Mouse (Mus musculus) monocyte, adult 5-6 weeks (primary cell): ENCODE measurements around the gene H2-Q7. TPM values are rescaled to one million over a fixed set of nuclear protein-coding genes. Genes with fewer than 3 reads are reported as not detected.
A peak's percentile ranks its signal among the peaks of the same experiment; 100 is the strongest.
"Not testable (repeated sequence)": the region's sequence is repeated elsewhere in the genome, so short reads cannot be mapped to it uniquely, and the experiment has no call there.

Experiments used
- ATAC-seq: fragments of 153-309, 156-312 bp; replicated peaks from 2 replicates; pipeline ENCODE4 v1.8.0; 2017; ENCODE audit warnings: mild to moderate bottlenecking; ENCODE audit not compliant: low TSS enrichment, insufficient number of reproducible peaks, severe bottlenecking, poor library complexity, low FRiP score
- total RNA-seq: library from RNA; stranded (forward); fragments of 200-1000, 200-491, 200-594 nt; gene quantifications from 3 replicates; pipeline ENCODE4 v1.2.3, GENCODE M21; 2017

H2-Q7 gene
- total RNA-seq, 1 experiment from 2014 or later, result 224 TPM

DNA sequence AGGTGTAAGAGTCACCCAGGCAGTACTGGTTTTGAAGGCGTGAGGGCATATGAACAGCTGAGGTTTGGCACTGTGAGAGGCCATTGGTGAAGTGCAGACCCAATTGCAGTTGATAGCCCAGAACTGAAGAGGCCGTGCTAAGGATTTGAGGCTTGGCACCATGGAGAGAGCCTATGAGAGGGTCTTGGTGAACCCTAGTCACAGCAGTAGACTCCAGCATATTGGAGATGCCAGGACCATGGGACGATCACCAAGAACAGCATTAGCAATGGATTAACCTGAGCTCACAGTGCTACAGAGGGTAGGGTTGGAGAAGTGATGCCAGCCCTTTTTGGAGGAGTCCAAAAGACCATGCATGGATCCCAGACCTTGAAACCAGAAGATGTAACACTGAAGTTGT, 6.8 kb upstream of the H2-Q7 start:
- not testable (repeated sequence) for ATAC-seq

DNA sequence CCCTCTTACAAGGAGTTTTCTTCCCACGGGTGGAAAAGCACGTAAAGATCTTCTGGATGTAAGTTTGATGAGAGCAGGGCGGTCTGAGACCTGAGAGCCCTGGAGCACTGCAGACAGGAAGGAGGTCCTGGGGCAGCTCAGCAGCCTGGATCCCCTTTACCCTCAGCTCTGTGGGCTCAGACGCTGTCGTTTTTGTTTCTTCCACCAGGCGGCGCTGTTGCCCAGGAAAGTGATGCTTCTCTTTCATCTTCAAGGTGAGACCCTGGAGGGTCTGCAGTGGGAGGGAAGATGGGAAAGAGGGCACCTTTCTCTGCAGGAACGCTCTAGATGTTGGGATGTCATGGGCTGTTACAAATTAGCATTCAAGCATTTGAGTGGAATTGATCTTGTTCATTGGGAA, 4.1 kb upstream of the H2-Q7 start:
- not testable (repeated sequence) for ATAC-seq

DNA sequence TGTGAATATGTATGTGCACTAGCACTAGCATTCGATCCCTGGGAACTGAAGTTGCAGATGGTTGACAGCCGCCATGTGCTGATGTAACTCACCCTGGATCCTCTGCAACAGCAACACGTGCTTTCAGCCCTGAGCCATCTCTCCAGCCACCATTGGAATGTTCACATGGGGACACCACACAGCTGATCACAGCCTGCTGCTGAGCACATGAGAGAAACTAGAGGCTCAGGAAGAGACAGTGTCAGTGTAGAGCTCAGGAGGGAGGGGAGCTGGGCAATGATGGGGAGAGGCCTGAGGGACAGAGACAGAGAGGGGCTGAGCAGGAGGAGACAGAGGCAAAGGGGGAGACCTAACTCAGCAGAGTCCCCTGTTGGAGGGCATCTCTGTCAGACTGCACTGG, 3.4 kb upstream of the H2-Q7 start:
- ATAC-seq, result not testable (repeated sequence)

DNA sequence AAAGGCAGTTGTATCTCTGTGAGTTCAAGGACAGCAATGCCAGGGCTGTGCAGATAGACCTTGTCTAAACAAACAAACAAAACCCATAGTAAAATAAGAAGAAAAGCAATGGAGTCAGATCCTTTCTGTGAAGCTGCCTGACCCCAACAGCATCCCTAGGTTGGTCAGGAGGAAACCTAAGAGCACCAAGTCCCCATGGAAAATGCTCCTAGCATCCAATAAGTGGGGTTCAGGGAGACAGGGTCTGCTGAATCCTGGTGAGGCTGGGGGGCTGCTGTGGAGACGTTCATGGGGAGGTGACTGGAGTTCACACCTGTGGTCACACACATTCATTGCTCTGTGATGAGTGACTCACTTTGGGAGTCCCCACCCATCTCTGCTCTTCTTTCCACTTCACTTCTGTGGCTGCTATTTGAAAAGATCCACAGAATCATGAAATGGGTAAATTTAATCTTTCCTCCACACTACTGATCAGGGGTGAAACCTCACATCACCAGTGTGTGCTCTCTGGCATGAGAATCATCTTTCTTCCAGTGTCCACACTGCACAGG, 1.5 kb upstream of the H2-Q7 start:
- not testable (repeated sequence) for ATAC-seq

DNA sequence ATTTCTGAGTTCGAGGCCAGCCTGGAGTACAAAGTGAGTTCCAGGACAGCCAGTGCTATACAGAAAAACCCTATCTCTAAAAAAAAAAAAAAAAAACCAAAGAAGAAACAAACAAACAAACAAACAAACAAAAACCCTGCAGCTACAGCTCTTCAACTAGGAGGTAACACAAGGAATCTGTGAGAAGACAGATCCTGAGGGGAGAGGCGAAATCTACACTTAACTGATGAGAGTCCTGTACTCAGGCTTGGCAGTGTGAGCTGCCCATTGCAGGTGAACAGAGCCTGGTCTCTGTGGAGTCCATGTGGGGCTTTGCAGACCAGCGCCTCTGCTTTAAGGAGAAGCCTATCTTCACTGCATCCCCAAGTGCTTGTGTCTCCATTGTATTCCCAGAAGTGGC, 560 bp upstream of the H2-Q7 start:
- not testable (repeated sequence) for ATAC-seq

DNA sequence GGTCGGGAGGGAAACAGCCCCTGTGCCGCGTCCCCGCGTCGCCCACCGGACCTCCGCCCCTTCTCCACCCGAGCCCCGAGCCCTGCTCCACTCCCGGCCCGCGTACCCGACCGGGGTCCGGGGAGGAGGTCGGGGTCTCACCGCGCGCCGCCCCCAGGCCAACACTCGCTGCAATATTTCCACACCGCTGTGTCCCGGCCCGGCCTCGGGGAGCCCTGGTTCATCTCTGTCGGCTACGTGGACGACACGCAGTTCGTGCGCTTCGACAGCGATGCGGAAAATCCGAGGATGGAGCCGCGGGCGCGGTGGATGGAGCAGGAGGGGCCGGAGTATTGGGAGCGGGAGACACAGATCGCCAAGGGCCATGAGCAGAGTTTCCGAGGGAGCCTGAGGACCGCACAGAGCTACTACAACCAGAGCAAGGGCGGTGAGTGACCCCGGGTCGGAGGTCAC, 366 bp downstream of the H2-Q7 start:
- not testable (repeated sequence) for ATAC-seq

DNA sequence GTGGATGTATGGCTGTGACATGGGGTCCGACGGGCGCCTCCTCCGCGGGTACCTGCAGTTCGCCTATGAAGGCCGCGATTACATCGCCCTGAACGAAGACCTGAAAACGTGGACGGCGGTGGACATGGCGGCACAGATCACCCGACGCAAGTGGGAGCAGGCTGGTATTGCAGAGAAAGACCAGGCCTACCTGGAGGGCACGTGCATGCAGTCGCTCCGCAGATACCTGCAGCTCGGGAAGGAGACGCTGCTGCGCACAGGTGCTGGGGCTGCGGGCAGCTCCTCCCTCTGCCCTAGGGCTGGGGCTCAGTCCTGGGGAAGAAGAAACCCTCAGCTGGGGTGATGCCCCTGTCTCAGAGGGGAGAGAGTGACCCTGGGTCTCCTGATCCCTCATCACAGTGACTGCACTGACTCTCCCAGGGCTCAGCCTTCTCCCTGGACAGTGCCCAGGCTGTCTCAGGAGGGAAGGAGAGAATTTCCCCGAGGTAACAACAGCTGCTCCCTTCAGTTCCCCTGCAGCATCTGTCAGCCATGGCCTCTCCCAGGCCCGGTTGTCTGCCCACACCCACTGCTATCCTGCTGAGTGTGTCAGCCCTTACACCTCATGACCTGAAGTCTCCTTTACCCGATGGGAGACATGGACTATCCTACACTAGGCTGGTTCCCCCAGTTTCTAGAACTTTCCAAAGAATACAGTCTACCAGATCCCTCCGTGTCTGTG, 1.1 kb downstream of the H2-Q7 start:
- ATAC-seq, result not testable (repeated sequence)

DNA sequence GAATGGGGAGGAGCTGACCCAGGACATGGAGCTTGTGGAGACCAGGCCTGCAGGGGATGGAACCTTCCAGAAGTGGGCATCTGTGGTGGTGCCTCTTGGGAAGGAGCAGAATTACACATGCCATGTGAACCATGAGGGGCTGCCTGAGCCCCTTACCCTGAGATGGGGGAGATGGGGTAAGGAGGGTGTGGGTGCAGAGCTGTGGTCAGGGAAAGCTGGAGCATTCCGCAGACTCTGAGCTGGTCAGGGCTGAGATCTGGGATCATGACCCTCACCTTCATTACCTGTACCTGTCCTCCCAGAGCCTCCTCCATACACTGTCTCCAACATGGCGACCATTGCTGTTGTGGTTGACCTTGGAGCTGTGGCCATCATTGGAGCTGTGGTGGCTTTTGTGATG, 3.4 kb downstream of the H2-Q7 start:
- ATAC-seq, result not testable (repeated sequence)

DNA sequence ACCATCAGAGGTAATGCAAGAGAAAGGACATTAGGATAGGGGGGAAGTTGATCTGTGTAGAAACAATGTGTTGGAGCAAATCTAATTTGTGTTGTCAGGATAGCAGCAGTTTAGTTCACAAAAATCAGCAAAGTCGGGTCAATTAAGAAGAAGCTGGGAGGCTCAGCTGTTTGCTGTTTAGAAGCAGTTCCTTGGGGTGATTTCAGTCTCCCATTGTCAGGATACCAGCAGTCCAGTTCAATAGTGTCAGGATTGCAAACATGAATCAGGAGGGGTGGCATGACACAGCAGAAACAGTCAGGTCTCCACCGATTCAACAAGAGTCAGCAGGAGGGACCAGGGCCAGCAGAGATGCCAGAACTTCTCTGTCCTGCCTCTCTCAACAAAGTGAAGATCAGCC, 5.6 kb downstream of the H2-Q7 start:
- not testable (repeated sequence) for ATAC-seq

DNA sequence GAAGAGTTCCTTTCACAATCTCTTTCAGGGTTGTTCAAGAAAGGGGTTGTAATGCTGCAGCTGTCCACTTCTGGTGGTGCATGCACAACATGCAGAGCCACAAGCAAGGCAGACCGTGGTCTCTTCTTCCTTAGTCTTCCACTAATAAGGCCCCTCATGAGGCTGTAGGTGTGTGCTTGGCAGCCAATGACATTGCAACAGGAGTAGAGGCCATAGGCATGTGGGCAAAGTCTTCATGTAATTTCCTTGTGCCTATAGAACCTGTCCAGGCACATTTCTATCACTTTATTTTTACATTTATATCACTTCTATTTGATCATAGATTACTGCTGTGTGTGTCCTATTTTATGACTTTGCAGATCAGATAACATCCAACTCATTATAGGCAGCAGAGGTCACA, 19.3 kb downstream of the H2-Q7 start:
- ATAC-seq, result not testable (repeated sequence)

DNA sequence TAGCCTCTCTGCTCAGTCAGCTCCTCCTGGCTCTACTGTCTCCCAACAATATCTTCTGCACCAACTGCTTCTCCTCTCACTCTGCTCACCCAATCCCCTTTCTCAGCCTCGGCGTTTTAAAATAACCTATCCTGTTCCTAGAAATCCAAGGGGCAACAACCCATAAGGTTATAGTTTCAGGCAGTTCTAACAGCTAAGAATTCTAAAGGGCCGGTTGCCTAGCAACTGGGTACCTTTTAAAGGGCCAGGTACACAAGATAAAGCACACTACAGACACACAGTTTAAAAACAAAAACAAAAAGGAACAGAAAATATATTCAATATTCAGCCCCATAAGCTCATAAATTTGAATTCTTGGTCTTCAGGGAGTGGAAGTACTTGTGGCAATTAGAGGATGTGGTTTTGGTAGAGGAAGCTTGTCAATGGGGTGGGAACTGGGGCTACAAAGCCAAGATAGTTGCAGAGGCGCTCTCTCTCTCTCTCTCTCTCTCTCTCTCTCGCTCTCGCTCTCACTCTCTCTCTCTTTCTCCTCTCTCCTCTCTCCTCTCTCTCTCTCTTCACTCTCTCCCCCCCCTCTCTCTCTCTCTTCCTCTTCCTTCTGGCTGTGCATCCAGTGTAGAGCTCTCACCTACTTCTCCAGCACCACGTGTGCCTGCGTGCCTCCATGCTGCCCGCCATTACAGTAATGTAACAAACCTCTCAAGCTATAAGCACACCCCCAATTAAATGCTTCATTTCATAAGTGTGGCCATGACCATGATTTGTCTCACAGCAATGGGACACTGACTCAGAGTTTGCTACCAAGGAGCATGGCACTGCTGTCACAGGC, 21.8 kb downstream of the H2-Q7 start:
- ATAC-seq, result peak; percentile 86

DNA sequence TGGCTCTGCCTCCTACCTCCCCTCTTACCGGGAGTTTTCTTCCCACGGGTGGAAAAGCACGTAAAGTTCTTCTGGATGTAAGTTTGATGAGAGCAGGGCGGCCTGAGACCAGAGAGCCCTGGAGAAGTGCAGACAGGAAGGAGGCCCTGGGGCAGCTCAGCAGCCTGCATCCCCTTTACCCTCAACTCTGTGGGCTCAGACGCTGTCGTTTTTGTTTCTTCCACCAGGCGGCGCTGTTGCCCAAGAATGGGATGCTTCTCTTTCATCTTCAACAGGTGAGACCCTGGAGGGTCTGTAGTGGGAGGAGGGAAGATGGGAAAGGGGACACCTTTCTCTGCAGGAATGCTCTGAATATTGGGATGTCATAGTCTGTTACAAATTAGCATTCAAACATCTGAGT, 26.7 kb downstream of the H2-Q7 start:
- ATAC-seq, result not testable (repeated sequence)

DNA sequence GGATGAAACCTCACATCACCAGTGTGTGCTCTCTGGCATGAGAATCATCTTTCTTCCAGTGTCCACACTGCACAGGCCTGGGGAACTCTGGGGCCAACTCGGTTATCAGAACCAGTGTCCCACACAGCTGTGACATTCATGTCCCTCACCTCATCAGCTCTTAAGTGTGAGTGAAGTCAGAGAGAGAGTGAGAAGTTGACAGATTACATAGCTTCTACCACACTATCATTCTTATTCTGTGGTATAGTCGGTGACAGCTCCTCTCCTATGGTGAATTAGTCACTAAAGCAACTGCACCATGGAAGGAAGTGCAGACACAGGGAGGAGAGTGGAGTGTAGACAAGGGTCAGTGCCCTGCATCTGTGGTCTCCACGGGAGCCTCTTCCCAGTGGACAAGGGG, 30.0 kb downstream of the H2-Q7 start:
- not testable (repeated sequence) for ATAC-seq

DNA sequence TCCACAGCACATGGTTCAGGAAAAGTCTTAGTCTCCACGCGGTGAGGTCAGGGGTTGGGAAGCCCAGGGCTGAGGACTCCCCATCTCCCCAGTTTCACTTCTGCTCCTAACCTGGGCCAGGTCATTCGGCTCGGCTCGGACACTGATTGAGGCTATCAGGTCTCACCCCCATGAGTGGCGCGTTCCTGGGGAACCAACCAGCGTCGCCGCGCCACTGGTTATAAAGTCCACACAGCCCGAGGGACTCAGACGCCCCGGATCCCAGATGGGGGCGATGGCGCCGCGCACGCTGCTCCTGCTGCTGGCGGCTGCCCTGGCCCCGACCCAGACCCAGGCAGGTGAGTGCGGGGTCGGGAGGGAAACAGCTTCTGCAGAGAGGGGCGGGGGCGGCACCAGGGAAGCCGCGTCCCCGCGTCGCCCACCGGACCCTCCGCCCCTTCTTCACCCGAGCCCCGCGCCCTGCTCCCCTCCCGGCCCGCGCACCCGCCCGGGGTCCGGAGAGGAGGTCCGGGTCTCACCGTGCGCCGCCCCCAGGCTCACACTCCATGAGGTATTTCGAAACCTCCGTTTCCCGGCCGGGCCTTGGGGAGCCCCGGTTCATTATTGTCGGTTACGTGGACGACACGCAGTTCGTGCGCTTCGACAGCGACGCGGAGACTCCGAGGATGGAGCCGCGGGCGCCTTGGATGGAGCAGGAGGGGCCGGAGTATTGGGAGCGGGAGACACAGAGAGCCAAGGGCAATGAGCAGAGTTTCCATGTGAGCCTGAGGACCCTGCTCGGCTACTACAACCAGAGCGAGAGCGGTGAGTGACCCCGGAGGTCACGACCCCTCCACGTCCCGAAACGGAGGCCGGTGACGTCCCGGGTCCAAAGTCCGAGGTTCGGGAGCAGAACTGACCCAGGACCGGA, 31.1 kb downstream of the H2-Q7 start, which contains the start of gene H2-Q10:
Gene H2-Q10, plus strand, starts transcription at position 248 of the 910 bp plus-strand sequence.
- ATAC-seq, result no peak

DNA sequence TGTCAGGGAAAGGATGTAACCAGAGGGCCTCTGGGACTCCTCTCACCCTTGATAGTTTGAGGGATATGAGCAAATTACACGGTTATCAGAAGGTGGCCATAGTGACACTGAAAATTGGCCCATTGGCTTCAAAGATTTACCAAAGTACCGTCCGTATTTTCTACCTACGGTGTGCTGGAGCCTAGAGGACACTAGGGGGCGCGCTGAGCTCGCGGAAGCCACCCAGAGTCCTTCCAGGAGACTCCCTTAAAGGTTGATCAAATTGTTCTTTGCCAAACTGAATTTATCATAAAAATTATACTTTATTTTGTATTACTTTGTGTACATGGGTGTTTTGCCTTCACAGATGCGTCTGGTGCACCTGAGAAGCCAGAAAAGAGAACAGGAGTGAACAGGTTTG, 45.1 kb downstream of the H2-Q7 start:
- ATAC-seq, result peak; percentile 68

DNA sequence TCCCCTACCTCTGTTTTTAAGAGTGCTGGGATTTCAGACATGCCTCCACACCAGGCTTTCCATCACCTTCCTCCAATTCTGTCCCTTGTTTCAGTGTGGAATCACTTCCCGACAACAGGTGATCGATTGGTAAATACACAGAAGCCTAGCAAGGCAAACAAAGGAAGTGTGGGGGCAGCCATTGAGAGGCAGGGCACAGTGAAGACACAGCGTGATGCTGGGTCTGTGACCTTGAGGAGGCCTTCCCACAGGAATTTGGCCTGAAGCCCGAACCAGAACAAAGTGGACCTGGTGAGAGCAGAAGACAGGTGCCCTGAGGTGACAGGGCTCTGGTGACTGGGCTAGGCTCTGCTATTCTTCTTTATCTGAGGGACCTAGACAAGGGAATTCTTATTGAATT, 46.7 kb downstream of the H2-Q7 start:
- ATAC-seq, result no peak

DNA sequence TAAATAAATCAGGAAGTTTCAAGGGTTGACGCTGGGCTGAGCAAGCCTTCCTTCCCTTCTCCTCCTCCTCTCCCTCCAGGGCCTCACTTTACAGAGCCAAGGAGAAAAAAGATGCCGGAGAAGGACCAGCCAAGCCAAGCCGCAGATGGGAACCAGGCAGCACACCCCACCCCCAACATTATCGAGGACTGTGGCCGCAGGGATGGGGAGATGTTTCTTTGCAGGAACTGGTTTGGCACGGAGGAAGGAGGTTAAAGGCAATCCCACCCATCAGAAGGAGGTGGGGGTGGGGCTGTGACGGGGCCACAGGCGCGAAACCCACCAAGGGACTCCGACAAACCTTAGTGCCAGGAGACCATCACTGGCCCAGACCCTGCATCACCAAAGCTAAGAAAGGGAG, 47.8 kb downstream of the H2-Q7 start:
- ATAC-seq, result no peak

DNA sequence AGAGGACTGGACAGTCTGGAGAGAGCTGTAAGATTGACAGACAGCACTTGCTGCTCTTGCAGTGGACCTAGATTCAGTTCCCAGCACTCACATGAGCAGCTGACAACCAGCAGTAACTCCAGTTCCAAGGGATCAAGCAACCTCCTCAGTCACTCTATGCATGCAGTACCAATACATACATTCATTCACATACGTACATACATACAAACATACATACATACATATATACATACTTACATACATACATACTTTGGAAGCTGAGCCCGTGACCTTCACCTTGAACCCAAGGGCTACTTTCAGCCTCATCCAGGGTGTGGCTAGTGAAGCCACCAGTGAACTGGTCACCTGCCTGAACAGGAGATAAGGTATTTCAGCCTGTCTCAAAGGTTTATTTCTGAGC, 49.1 kb downstream of the H2-Q7 start:
- ATAC-seq, result 0 out of 2 replicates have a peak, but pooled peaks have one; percentile 29

DNA sequence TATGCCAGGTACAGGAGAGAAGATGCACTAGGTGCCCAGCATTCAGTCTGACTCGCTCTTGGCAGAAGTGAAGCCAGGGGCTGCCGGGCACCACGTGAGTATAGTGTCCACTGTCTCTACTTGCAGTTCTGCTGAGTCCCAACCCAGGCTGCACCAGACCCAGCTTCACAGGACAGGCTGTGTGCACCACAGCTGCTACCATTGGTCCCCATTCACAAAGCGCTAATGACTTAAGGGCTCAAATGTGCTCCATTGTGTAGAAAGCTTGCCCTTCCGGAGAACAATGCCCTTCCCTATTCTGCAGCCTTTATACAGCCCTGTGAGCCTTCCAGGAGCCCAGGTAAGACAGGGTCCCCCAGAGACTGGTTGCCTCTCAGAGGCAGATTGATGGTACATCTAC, 51.4 kb downstream of the H2-Q7 start:
- ATAC-seq, result no peak
